Mouse (Mus musculus): ENCODE results near the gene Klf2. TPM values are rescaled to one million over a fixed set of nuclear protein-coding genes. Genes with fewer than 3 reads are reported as not detected.

Gene Klf2
- polyA plus RNA-seq, 1 experiment from 2014 or later, result 5.6 TPM

- TF ChIP-seq EP300 (IDR thresholded peaks at IDR 0.05; ENCODE audit: low read depth) (no peak), CTCF (IDR thresholded peaks at IDR 0.05; ENCODE audit: low read depth) (no peak)
- 78% methylated on average over 10 of the region's 10 CpGs for WGBS (ENCODE audit: insufficient replicate concordance)
- Histone ChIP-seq H3K4me1 (ENCODE audit: insufficient read depth) (peaks cover 13% of the 10 kb centered on the region; the same call in 1 of the 2 replicates), H3K4me2 (ENCODE audit: low read depth, low read length) (no peak overlapping the region), H3K27ac (ENCODE audit: low read depth) (no peak overlapping the region), H3K4me3 (ENCODE audit: low read depth, low read length) (no peak overlapping the region), H3K9me3 (ENCODE audit: low read length) (no peaks in the 10 kb centered on the region), H3K27me3 (ENCODE audit: insufficient read depth, low read length) (peaks cover 17% of the 10 kb centered on the region), H3K36me3 (replicated peaks; ENCODE audit: insufficient read depth, low read length) (peaks cover 15% of the 10 kb centered on the region), H3K9ac (replicated peaks) (no peak overlapping the region)
- ATAC-seq, result no peak
- no peak for DNase-seq
These were observed 5.3 kb downstream of the Klf2 start for GRCm38 (mm10) chr8:72324036-72324706.

GRCm38 (mm10) chr8:72324708-72325107 is 5.9 kb downstream of the Klf2 start:
- H3K9ac ChIP-seq (replicated peaks), result no peak overlapping the region
- DNase-seq, result no peak
- no peak overlapping the region for H3K4me3 ChIP-seq (ENCODE audit: low read depth, low read length)
- no peak for ATAC-seq
- no peak overlapping the region for H3K27ac ChIP-seq (ENCODE audit: low read depth)
- H3K36me3 ChIP-seq (replicated peaks; ENCODE audit: insufficient read depth, low read length), result peaks cover 15% of the 10 kb centered on the region
- peaks cover 13% of the 10 kb centered on the region for H3K27me3 ChIP-seq (ENCODE audit: insufficient read depth, low read length)
- TF ChIP-seq EP300 (IDR thresholded peaks at IDR 0.05; ENCODE audit: low read depth) (no peak), CTCF (IDR thresholded peaks at IDR 0.05; ENCODE audit: low read depth) (no peak)
- H3K4me1 ChIP-seq (ENCODE audit: insufficient read depth), result peaks cover 9% of the 10 kb centered on the region; the same call in 1 of the 2 replicates
- no peak overlapping the region for H3K4me2 ChIP-seq (ENCODE audit: low read depth, low read length)
- 79% methylated on average over 2 of the region's 2 CpGs for WGBS (ENCODE audit: insufficient replicate concordance)
- no peaks in the 10 kb centered on the region for H3K9me3 ChIP-seq (ENCODE audit: low read length)

GRCm38 (mm10) chr8:72329116-72329515 is 10.3 kb downstream of the Klf2 start:
- Histone ChIP-seq H3K27me3 (ENCODE audit: insufficient read depth, low read length) (no peaks in the 10 kb centered on the region), H3K4me1 (ENCODE audit: insufficient read depth) (no peaks in the 10 kb centered on the region), H3K9me3 (ENCODE audit: low read length) (no peaks in the 10 kb centered on the region), H3K4me3 (ENCODE audit: low read depth, low read length) (no peak overlapping the region), H3K4me2 (ENCODE audit: low read depth, low read length) (no peak overlapping the region), H3K27ac (ENCODE audit: low read depth) (no peak overlapping the region), H3K36me3 (replicated peaks; ENCODE audit: insufficient read depth, low read length) (no peaks in the 10 kb centered on the region), H3K9ac (replicated peaks) (no peak overlapping the region)
- TF ChIP-seq EP300 (IDR thresholded peaks at IDR 0.05; ENCODE audit: low read depth) (no peak), CTCF (IDR thresholded peaks at IDR 0.05; ENCODE audit: low read depth) (no peak)
- DNase-seq (no peak), ATAC-seq (no peak)
- WGBS (ENCODE audit: insufficient replicate concordance), result 68% methylated on average over 3 of the region's 3 CpGs

GRCm38 (mm10) chr8:72330806-72331516 is 12.1 kb downstream of the Klf2 start:
- WGBS (ENCODE audit: insufficient replicate concordance), result 73% methylated on average over 6 of the region's 6 CpGs
- Histone ChIP-seq H3K36me3 (replicated peaks; ENCODE audit: insufficient read depth, low read length) (no peaks in the 10 kb centered on the region; the same call in 1 of the 2 replicates), H3K9me3 (ENCODE audit: low read length) (no peaks in the 10 kb centered on the region), H3K4me1 (ENCODE audit: insufficient read depth) (no peaks in the 10 kb centered on the region), H3K4me3 (ENCODE audit: low read depth, low read length) (no peak overlapping the region), H3K9ac (replicated peaks) (no peak overlapping the region), H3K27ac (ENCODE audit: low read depth) (no peak overlapping the region), H3K27me3 (ENCODE audit: insufficient read depth, low read length) (no peaks in the 10 kb centered on the region), H3K4me2 (ENCODE audit: low read depth, low read length) (no peak overlapping the region)
- no peak for TF ChIP-seq CTCF (IDR thresholded peaks at IDR 0.05; ENCODE audit: low read depth)
- TF ChIP-seq EP300 (IDR thresholded peaks at IDR 0.05; ENCODE audit: low read depth), result no peak
- no peak for DNase-seq
- ATAC-seq, result no peak

- H3K9ac ChIP-seq (replicated peaks), result no peak overlapping the region
- no peak overlapping the region for H3K4me3 ChIP-seq (ENCODE audit: low read depth, low read length)
- DNase-seq (no peak), ATAC-seq (no peak)
- TF ChIP-seq EP300 (IDR thresholded peaks at IDR 0.05; ENCODE audit: low read depth) (no peak), CTCF (IDR thresholded peaks at IDR 0.05; ENCODE audit: low read depth) (no peak)
- no peaks in the 10 kb centered on the region for H3K9me3 ChIP-seq (ENCODE audit: low read length)
- no peaks in the 10 kb centered on the region; the same call in 1 of the 2 replicates for H3K36me3 ChIP-seq (replicated peaks; ENCODE audit: insufficient read depth, low read length)
- H3K27me3 ChIP-seq (ENCODE audit: insufficient read depth, low read length), result no peaks in the 10 kb centered on the region
- no peaks in the 10 kb centered on the region for H3K4me1 ChIP-seq (ENCODE audit: insufficient read depth)
- H3K4me2 ChIP-seq (ENCODE audit: low read depth, low read length), result no peak overlapping the region
- H3K27ac ChIP-seq (ENCODE audit: low read depth), result no peak overlapping the region
- WGBS (ENCODE audit: insufficient replicate concordance), result 78% methylated on average over 4 of the region's 4 CpGs
These were observed 12.8 kb downstream of the Klf2 start for GRCm38 (mm10) chr8:72331631-72332030.

- Histone ChIP-seq H3K4me2 (ENCODE audit: low read depth, low read length) (no peak overlapping the region), H3K9ac (replicated peaks) (no peak overlapping the region), H3K9me3 (ENCODE audit: low read length) (no peaks in the 10 kb centered on the region), H3K4me3 (ENCODE audit: low read depth, low read length) (no peak overlapping the region), H3K4me1 (ENCODE audit: insufficient read depth) (no peaks in the 10 kb centered on the region), H3K27ac (ENCODE audit: low read depth) (no peak overlapping the region), H3K36me3 (replicated peaks; ENCODE audit: insufficient read depth, low read length) (peaks cover 6% of the 10 kb centered on the region; the same call in 1 of the 2 replicates), H3K27me3 (ENCODE audit: insufficient read depth, low read length) (no peaks in the 10 kb centered on the region)
- TF ChIP-seq EP300 (IDR thresholded peaks at IDR 0.05; ENCODE audit: low read depth), result no peak
- no peak for TF ChIP-seq CTCF (IDR thresholded peaks at IDR 0.05; ENCODE audit: low read depth)
- WGBS (ENCODE audit: insufficient replicate concordance), result 47% methylated on average over 3 of the region's 3 CpGs
- no peak for DNase-seq
- ATAC-seq, result no peak
These were observed 14.8 kb downstream of the Klf2 start for GRCm38 (mm10) chr8:72333429-72334143.

Measured in liver, postnatal 0 days (tissue).